Mouse (Mus musculus): ENCODE measurements at regions not wholly inside any gene's neighbourhood (a gene's known extent, or its start where the extent isn't known, plus 50 kb on each side); places are given as distances from the start of the nearest gene placed in this dataset.

- no peaks in the 10 kb centered on the region for H3K36me3 ChIP-seq (ENCODE audit: control insufficient read depth, insufficient read depth, low read length)
- TF ChIP-seq CTCF (conservative IDR thresholded peaks at IDR 0.05; ENCODE audit: insufficient read depth, insufficient read length, low read depth, low read length), result no peak
- no peak for TF ChIP-seq POLR2A (IDR thresholded peaks at IDR 0.05; ENCODE audit: low read depth, low read length)
- no peak for DNase-seq
- H3K27me3 ChIP-seq (replicated peaks; ENCODE audit: control insufficient read depth, insufficient read depth, low read length), result no peaks in the 10 kb centered on the region
- 36% methylated on average over 4 of the region's 4 CpGs for WGBS
- no peak overlapping the region for H3K27ac ChIP-seq (ENCODE audit: insufficient read depth, low read depth, low read length)
- H3K4me3 ChIP-seq (ENCODE audit: insufficient read depth, low read depth, low read length), result no peak overlapping the region
- no peaks in the 10 kb centered on the region for H3K4me1 ChIP-seq (ENCODE audit: control insufficient read depth, insufficient read depth, low read length)
Observed at GRCm38 (mm10) chr11:114176671-114177212, 109.9 kb upstream of the Sdk2 start.

GRCm38 (mm10) chr11:114175437-114176131, 108.7 kb upstream of the Sdk2 start:
- Histone ChIP-seq H3K4me1 (ENCODE audit: control insufficient read depth, insufficient read depth, low read length) (no peaks in the 10 kb centered on the region), H3K36me3 (ENCODE audit: control insufficient read depth, insufficient read depth, low read length) (no peaks in the 10 kb centered on the region), H3K4me3 (ENCODE audit: insufficient read depth, low read depth, low read length) (no peak overlapping the region), H3K27ac (ENCODE audit: insufficient read depth, low read depth, low read length) (no peak overlapping the region), H3K27me3 (replicated peaks; ENCODE audit: control insufficient read depth, insufficient read depth, low read length) (no peaks in the 10 kb centered on the region)
- TF ChIP-seq POLR2A (IDR thresholded peaks at IDR 0.05; ENCODE audit: low read depth, low read length) (no peak), CTCF (conservative IDR thresholded peaks at IDR 0.05; ENCODE audit: insufficient read depth, insufficient read length, low read depth, low read length) (no peak)
- DNase-seq, result no peak
- whole genome bisulfite sequencing, result 54% methylated on average over 23 of the region's 23 CpGs

GRCm38 (mm10) chr11:114174871-114175270, 108.0 kb upstream of the Sdk2 start:
- H3K4me1 ChIP-seq (ENCODE audit: control insufficient read depth, insufficient read depth, low read length), result no peaks in the 10 kb centered on the region
- no peak for DNase-seq
- H3K4me3 ChIP-seq (ENCODE audit: insufficient read depth, low read depth, low read length), result no peak overlapping the region
- no peaks in the 10 kb centered on the region for H3K27me3 ChIP-seq (replicated peaks; ENCODE audit: control insufficient read depth, insufficient read depth, low read length)
- no peaks in the 10 kb centered on the region for H3K36me3 ChIP-seq (ENCODE audit: control insufficient read depth, insufficient read depth, low read length)
- WGBS, result 91% methylated on average over 4 of the region's 4 CpGs
- no peak for TF ChIP-seq POLR2A (IDR thresholded peaks at IDR 0.05; ENCODE audit: low read depth, low read length)
- no peak for TF ChIP-seq CTCF (conservative IDR thresholded peaks at IDR 0.05; ENCODE audit: insufficient read depth, insufficient read length, low read depth, low read length)
- no peak overlapping the region for H3K27ac ChIP-seq (ENCODE audit: insufficient read depth, low read depth, low read length)

- H3K27me3 ChIP-seq (replicated peaks; ENCODE audit: control insufficient read depth, insufficient read depth, low read length), result no peaks in the 10 kb centered on the region
- no peak for TF ChIP-seq POLR2A (IDR thresholded peaks at IDR 0.05; ENCODE audit: low read depth, low read length)
- no peak for TF ChIP-seq CTCF (conservative IDR thresholded peaks at IDR 0.05; ENCODE audit: insufficient read depth, insufficient read length, low read depth, low read length)
- no peaks in the 10 kb centered on the region for H3K4me1 ChIP-seq (ENCODE audit: control insufficient read depth, insufficient read depth, low read length)
- no peak overlapping the region for H3K27ac ChIP-seq (ENCODE audit: insufficient read depth, low read depth, low read length)
- H3K4me3 ChIP-seq (ENCODE audit: insufficient read depth, low read depth, low read length), result no peak overlapping the region
- no peak for DNase-seq
- H3K36me3 ChIP-seq (ENCODE audit: control insufficient read depth, insufficient read depth, low read length), result no peaks in the 10 kb centered on the region
- 27% methylated on average over 13 of the region's 13 CpGs for WGBS
Observed at GRCm38 (mm10) chr11:114168231-114168661, 101.4 kb upstream of the Sdk2 start.

GRCm38 (mm10) chr11:114165656-114166362, 99.0 kb upstream of the Sdk2 start:
- no peak overlapping the region for H3K27ac ChIP-seq (ENCODE audit: insufficient read depth, low read depth, low read length)
- no peaks in the 10 kb centered on the region for H3K36me3 ChIP-seq (ENCODE audit: control insufficient read depth, insufficient read depth, low read length)
- H3K27me3 ChIP-seq (replicated peaks; ENCODE audit: control insufficient read depth, insufficient read depth, low read length), result no peaks in the 10 kb centered on the region
- no peak for DNase-seq
- no peak for TF ChIP-seq CTCF (conservative IDR thresholded peaks at IDR 0.05; ENCODE audit: insufficient read depth, insufficient read length, low read depth, low read length)
- no peak for TF ChIP-seq POLR2A (IDR thresholded peaks at IDR 0.05; ENCODE audit: low read depth, low read length)
- WGBS, result 32% methylated on average over 23 of the region's 23 CpGs
- H3K4me1 ChIP-seq (ENCODE audit: control insufficient read depth, insufficient read depth, low read length), result no peaks in the 10 kb centered on the region
- H3K4me3 ChIP-seq (ENCODE audit: insufficient read depth, low read depth, low read length), result no peak overlapping the region

GRCm38 (mm10) chr11:114152716-114153115, 85.9 kb upstream of the Sdk2 start:
- Histone ChIP-seq H3K4me1 (ENCODE audit: control insufficient read depth, insufficient read depth, low read length) (no peaks in the 10 kb centered on the region), H3K36me3 (ENCODE audit: control insufficient read depth, insufficient read depth, low read length) (no peaks in the 10 kb centered on the region), H3K27me3 (replicated peaks; ENCODE audit: control insufficient read depth, insufficient read depth, low read length) (no peaks in the 10 kb centered on the region), H3K27ac (ENCODE audit: insufficient read depth, low read depth, low read length) (no peak overlapping the region), H3K4me3 (ENCODE audit: insufficient read depth, low read depth, low read length) (no peak overlapping the region)
- 82% methylated on average over 15 of the region's 15 CpGs for WGBS
- TF ChIP-seq POLR2A (IDR thresholded peaks at IDR 0.05; ENCODE audit: low read depth, low read length) (no peak), CTCF (conservative IDR thresholded peaks at IDR 0.05; ENCODE audit: insufficient read depth, insufficient read length, low read depth, low read length) (no peak)
- no peak for DNase-seq

GRCm38 (mm10) chr11:114146334-114146733, 79.5 kb upstream of the Sdk2 start:
- Histone ChIP-seq H3K4me1 (ENCODE audit: control insufficient read depth, insufficient read depth, low read length) (no peaks in the 10 kb centered on the region), H3K27me3 (replicated peaks; ENCODE audit: control insufficient read depth, insufficient read depth, low read length) (no peaks in the 10 kb centered on the region), H3K4me3 (ENCODE audit: insufficient read depth, low read depth, low read length) (no peak overlapping the region), H3K36me3 (ENCODE audit: control insufficient read depth, insufficient read depth, low read length) (no peaks in the 10 kb centered on the region), H3K27ac (ENCODE audit: insufficient read depth, low read depth, low read length) (no peak overlapping the region)
- DNase-seq, result no peak
- TF ChIP-seq POLR2A (IDR thresholded peaks at IDR 0.05; ENCODE audit: low read depth, low read length) (no peak), CTCF (conservative IDR thresholded peaks at IDR 0.05; ENCODE audit: insufficient read depth, insufficient read length, low read depth, low read length) (no peak)
- WGBS, result 48% methylated on average over 5 of the region's 5 CpGs

Measured in kidney, adult 2 months (tissue).